Mouse (Mus musculus) thymus, adult 2 months (tissue): ENCODE measurements around the gene Samm50. TPM values are rescaled to one million over a fixed set of nuclear protein-coding genes. Genes with fewer than 3 reads are reported as not detected.
"Not testable (repeated sequence)": the region's sequence is repeated elsewhere in the genome, so short reads cannot be mapped to it uniquely, and the experiment has no call there.

ENCODE experiments used
- DNase-seq: peaks from one replicate; pipeline ENCODE4 v3.0.0; 2021
- H3K27ac ChIP-seq: fragments of 200-500 bp; 2 replicates; pipeline ENCODE4 v1.5.1; 2012; ENCODE audit warnings: low read length, control low read depth; ENCODE audit not compliant: control insufficient read depth, insufficient read depth
- H3K27me3 ChIP-seq: fragments of 200-500 bp; 2 replicates; pipeline ENCODE4 v1.6.1; 2012; ENCODE audit warnings: mild to moderate bottlenecking, low read length, moderate library complexity, mixed read lengths; ENCODE audit not compliant: control insufficient read depth, insufficient read depth
- H3K36me3 ChIP-seq: fragments of 200-500 bp; 2 replicates; pipeline ENCODE4 v1.6.1; 2012; ENCODE audit warnings: mild to moderate bottlenecking, low read length, moderate library complexity; ENCODE audit not compliant: control insufficient read depth, insufficient read depth
- H3K4me1 ChIP-seq: fragments of 200-500 bp; replicated peaks from 2 replicates; pipeline ENCODE4 v1.6.1; 2012; ENCODE audit warnings: low read length; ENCODE audit not compliant: control insufficient read depth, insufficient read depth
- H3K4me3 ChIP-seq: fragments of 200-500 bp; 2 replicates; pipeline ENCODE4 v1.5.1; 2012; ENCODE audit warnings: mild to moderate bottlenecking, low read length, control low read depth, moderate library complexity; ENCODE audit not compliant: control insufficient read depth, insufficient read depth
- CTCF ChIP-seq: fragments of 200-500 bp; IDR thresholded peaks from 2 replicates; pipeline ENCODE4 v1.5.1; 2012; ENCODE audit warnings: mild to moderate bottlenecking, control low read depth, low read length, moderate library complexity, borderline replicate concordance; ENCODE audit not compliant: control insufficient read depth, poor library complexity, insufficient read depth; ENCODE audit errors: extremely low read depth
- POLR2A ChIP-seq: fragments of 200-500 bp; IDR thresholded peaks from 2 replicates; pipeline ENCODE4 v1.6.1; 2012; ENCODE audit warnings: mild to moderate bottlenecking, low read length, control low read depth, moderate library complexity; ENCODE audit not compliant: control insufficient read depth, poor library complexity, insufficient read depth; ENCODE audit errors: extremely low read depth
- WGBS: fragments of 180-500 bp; shearing (Covaris S2); methylation state at CpG from one replicate; pipeline ENCODE4 v1.1.7; 2018; 5-methylcytosine and 5-hydroxymethylcytosine counted together
- polyA plus RNA-seq: library from polyadenylated mRNA; depleted of rRNA; stranded (reverse); fragments of >200 nt; gene quantifications from 2 replicates; pipeline ENCODE4 v1.2.3, GENCODE M21; 2012; rRNA removed

Samm50 gene
- polyA plus RNA-seq, result 14.5 and 15.2 TPM in 2 replicates

- Histone ChIP-seq H3K4me1 (peaks cover 12% of the 10 kb centered on the region), H3K4me3 (peak within 1 kb of the TSS; percentile 87), H3K36me3 (peaks cover 11% of the 10 kb centered on the region), H3K27me3 (no peaks in the 10 kb centered on the region), H3K27ac (peak within 1 kb of the TSS; percentile 46; the same call in 1 of the 2 replicates)
- TF ChIP-seq CTCF (0 out of 2 replicates have a peak, but pooled peaks have one; percentile 5), POLR2A (peak; percentile 72)
- peak; percentile 93 for DNase-seq
- WGBS, result 6% methylated on average over 48 of the region's 48 CpGs
Measured at GRCm38 (mm10) chr15:84192058-84192791, at the start of gene Samm50. TSS of gene Samm50 (plus strand) at chr15:84192241.

GRCm38 (mm10) chr15:84156158-84156557, 35.9 kb upstream of the Samm50 start:
- no peak overlapping the region for H3K4me3 ChIP-seq
- H3K27me3 ChIP-seq, result no peaks in the 10 kb centered on the region
- no peaks in the 10 kb centered on the region for H3K36me3 ChIP-seq
- TF ChIP-seq CTCF, result no peak
- TF ChIP-seq POLR2A, result no peak
- 89% methylated on average over 2 of the region's 2 CpGs for WGBS
- H3K4me1 ChIP-seq, result no peaks in the 10 kb centered on the region
- DNase-seq, result no peak
- H3K27ac ChIP-seq, result no peak overlapping the region

- H3K4me1 ChIP-seq, H3K27ac ChIP-seq, H3K4me3 ChIP-seq, H3K27me3 ChIP-seq, H3K36me3 ChIP-seq, DNase-seq: not testable (repeated sequence)
- 94% methylated on average over 6 of the region's 6 CpGs for WGBS
Measured at GRCm38 (mm10) chr15:84157530-84157929, 34.5 kb upstream of the Samm50 start.

GRCm38 (mm10) chr15:84161871-84162270, 30.2 kb upstream of the Samm50 start:
- Histone ChIP-seq H3K27me3 (no peaks in the 10 kb centered on the region), H3K36me3 (no peaks in the 10 kb centered on the region), H3K27ac (no peak overlapping the region), H3K4me3 (no peak overlapping the region), H3K4me1 (no peaks in the 10 kb centered on the region)
- no peak for TF ChIP-seq CTCF
- TF ChIP-seq POLR2A, result no peak
- no peak for DNase-seq
- 84% methylated on average over 6 of the region's 6 CpGs for WGBS

GRCm38 (mm10) chr15:84166818-84167217, 25.2 kb upstream of the Samm50 start:
- no peak for DNase-seq
- H3K36me3 ChIP-seq, result no peaks in the 10 kb centered on the region
- H3K27me3 ChIP-seq, result no peaks in the 10 kb centered on the region; the same call in 1 of the 2 replicates
- peaks cover 12% of the 10 kb centered on the region; the same call in 1 of the 2 replicates for H3K4me1 ChIP-seq
- TF ChIP-seq POLR2A (no peak), CTCF (no peak)
- H3K4me3 ChIP-seq, result no peak overlapping the region
- WGBS, result 67% methylated on average over 6 of the region's 6 CpGs
- no peak overlapping the region for H3K27ac ChIP-seq

- H3K36me3 ChIP-seq, result no peaks in the 10 kb centered on the region
- no peak for TF ChIP-seq CTCF
- no peak for TF ChIP-seq POLR2A
- H3K27me3 ChIP-seq, result no peaks in the 10 kb centered on the region; the same call in 1 of the 2 replicates
- WGBS, result under 1% methylated on average over 28 of the region's 28 CpGs
- H3K4me1 ChIP-seq, result peaks cover 12% of the 10 kb centered on the region; the same call in 1 of the 2 replicates
- peak within 1 kb of the TSS; percentile 36 for H3K4me3 ChIP-seq
- no peak within 1 kb of the TSS for H3K27ac ChIP-seq
- peak; percentile 57 for DNase-seq
Measured at GRCm38 (mm10) chr15:84167600-84167999, 24.4 kb upstream of the Samm50 start, which contains the start of gene Pnpla3. TSS of gene Pnpla3 (plus strand) at chr15:84167837.
